Mouse (Mus musculus) large intestine, adult 2 months (tissue): Measurements from ENCODE around the gene Gna13. TPM values are rescaled to one million over a fixed set of nuclear protein-coding genes. Genes with fewer than 3 reads are reported as not detected.

Experiments
- DNase-seq: peaks from one replicate; pipeline ENCODE4 v3.0.0-alpha.2; 2012; ENCODE audit warnings: low read depth, low spot score
- WGBS: fragments of 180-500 bp; shearing (Covaris S2); methylation state at CpG from one replicate; pipeline ENCODE4 v1.1.7; 2018; 5-methylcytosine and 5-hydroxymethylcytosine counted together
- polyA plus RNA-seq: library from polyadenylated mRNA; depleted of rRNA; stranded (reverse); fragments of >200 nt; gene quantifications from 2 replicates; pipeline ENCODE4 v1.2.3, GENCODE M21; 2012; rRNA removed

Gna13 gene
- polyA plus RNA-seq, 1 experiment = 29.9 TPM

- 91% methylated on average over 8 of the region's 8 CpGs for WGBS
These were observed 81.0 kb downstream of the Gna13 start for GRCm38 (mm10) chr11:109443468-109444263.

GRCm38 (mm10) chr11:109444600-109444999 is 82.0 kb downstream of the Gna13 start:
- WGBS = 57% methylated on average over 7 of the region's 7 CpGs
- DNase-seq = no peak

More at GRCm38 (mm10) chr11:109443468-109444263, 81.0 kb downstream of the Gna13 start:
- DNase-seq = no peak

DNA sequence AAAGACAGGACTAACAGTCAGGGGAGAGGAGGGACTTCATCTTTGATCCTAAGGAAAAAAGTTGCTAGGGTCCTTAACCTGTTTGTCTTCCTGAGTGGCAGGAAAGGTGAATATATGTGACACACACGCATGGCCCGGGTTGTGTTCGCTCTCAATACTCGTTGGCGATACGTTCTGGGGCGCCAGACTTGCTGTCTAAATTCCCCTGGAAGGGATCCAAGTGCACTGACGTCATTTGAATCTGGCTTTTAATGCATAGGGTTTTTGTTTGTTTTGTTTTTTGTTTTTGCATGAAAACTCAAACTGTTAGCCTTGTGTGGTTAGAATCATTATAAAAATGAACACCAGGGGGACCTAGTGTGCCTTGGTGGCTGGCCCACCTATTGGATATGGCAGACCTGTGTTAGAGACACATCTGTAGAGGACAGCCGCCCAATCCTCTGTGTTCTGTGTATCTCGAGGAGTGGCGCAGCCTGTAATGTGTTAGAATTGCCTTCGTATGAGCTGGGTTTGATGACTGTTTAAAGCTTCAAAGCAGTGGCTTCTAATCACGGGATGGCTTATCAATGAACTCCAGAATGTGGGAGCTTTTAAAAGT is 82.9 kb downstream of the Gna13 start:
- 36% methylated on average over 13 of the region's 13 CpGs for WGBS
- DNase-seq = no peak

Other genes with a start within 250 kb of the Gna13 start
- gene E030025P04Rik, start 218.5 kb upstream of the Gna13 start, polyA plus RNA-seq = not detected in 2 replicates
- 2.0 and 3.3 TPM in 2 replicates for gene Rgs9, start 64.7 kb upstream of the Gna13 start, polyA plus RNA-seq
- gene 9930022D16Rik, start 51.1 kb downstream of the Gna13 start, polyA plus RNA-seq = not detected in 2 replicates
- gene Amz2, start 63.1 kb downstream of the Gna13 start, polyA plus RNA-seq = 26.4 and 28.0 TPM in 2 replicates
- gene Arsg, start 110.5 kb downstream of the Gna13 start, polyA plus RNA-seq = 2.3 and 3.2 TPM in 2 replicates
- gene Slc16a6, start 110.8 kb downstream of the Gna13 start, polyA plus RNA-seq = 2.6 and 2.9 TPM in 2 replicates
- gene Wipi1, start 249.1 kb downstream of the Gna13 start, polyA plus RNA-seq = 7.4 and 10.9 TPM in 2 replicates